Mouse (Mus musculus) lung, adult 2 months (tissue): ENCODE results near the gene Olfr523.

Experiments used
- CTCF ChIP-seq: fragments of 200-500 bp; IDR thresholded peaks from 2 replicates; pipeline ENCODE4 v1.5.1; 2011; ENCODE audit warnings: mild to moderate bottlenecking, low read length, control low read depth; ENCODE audit not compliant: insufficient read depth
- POLR2A ChIP-seq: fragments of 200-500 bp; IDR thresholded peaks from 2 replicates; pipeline ENCODE4 v1.6.1; 2011; ENCODE audit warnings: low read depth, mild to moderate bottlenecking, control low read depth, low read length, borderline replicate concordance; ENCODE audit errors: extremely low read depth

DNA sequence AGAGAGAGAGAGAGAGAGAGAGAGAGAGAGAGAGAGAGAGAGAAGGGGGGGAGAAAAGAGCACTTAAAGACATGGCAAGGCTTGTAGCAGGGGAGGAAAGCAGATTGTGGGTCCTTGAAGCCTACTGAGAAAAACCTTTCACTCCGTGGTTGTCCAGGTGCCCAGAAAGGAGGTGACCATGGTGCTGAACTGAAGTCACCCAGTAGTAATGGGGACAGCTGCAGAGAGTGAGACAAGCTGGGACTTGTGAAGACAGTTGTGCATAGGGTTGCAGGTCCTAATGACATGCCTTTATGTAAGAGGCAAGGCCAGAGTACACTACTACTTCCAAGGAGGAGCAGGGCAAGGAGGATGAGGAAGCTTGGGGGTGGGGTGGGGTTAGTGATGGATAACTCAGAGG, 46.3 kb downstream of the Olfr523 start:
- TF ChIP-seq CTCF, result no peak
- TF ChIP-seq POLR2A, result no peak
